Mouse (Mus musculus) naive thymus-derived CD4-positive, alpha-beta T cell, adult 5 months (primary cell): Measurements from ENCODE around the gene F8a. TPM values are rescaled to one million over a fixed set of nuclear protein-coding genes. Genes with fewer than 3 reads are reported as not detected.

Experiments
- polyA plus RNA-seq: library from polyadenylated mRNA; unstranded; fragments of 100-300 nt; shearing (Covaris generic); gene quantifications from one replicate; pipeline ENCODE4 v1.2.1, GENCODE M21; 2017

The F8a gene
- 21.3 TPM for polyA plus RNA-seq

GRCm38 (mm10) chrX:73227914-73228605, at the start of gene F8a:
TSS of gene F8a (plus strand) at chrX:73228291.

GRCm38 (mm10) chrX:73191934-73192333, 36.2 kb upstream of the F8a start, which contains the start of gene Xlr3b:
TSS of gene Xlr3b (plus strand) at chrX:73192207.

DNA sequence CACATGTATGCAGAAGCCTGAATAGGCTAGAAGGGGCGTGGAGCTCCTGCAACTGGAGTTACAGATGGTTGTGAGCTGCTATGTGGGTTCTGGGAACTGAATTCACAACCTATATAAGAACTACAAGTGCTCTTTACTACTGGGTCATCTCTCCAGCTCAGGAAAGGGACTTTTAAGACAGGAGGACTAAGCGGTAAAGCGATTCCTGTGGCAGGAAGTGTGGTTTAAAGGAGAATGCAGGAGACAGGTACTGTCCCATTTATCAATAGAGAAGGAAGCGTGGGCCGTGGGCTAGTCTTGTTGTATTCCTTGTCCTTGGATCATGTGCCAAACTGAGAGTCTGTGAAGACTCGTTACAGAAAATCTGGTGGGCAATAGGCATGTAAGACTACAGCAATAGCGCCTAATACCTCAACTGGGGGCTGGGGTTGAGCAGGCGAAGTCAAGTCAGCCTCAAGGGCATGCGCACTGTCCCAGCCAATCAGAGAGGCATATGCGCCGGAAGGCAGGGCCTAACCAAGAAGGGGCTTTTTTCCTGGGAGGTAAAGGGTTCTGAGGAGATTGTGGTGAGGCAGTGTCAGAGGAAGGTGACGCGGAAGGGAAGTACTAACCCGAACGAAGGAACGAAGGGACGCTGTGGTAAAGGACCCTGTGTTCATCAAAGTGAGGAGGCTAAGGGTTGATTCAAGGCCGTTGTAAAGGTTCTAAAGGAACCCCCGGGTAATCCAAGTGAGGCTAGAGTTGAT, 14.1 kb upstream of the F8a start, which contains the start of gene Xlr4b:
Xlr4b (plus strand) TSS at position 515 of the 746 bp plus-strand sequence.

GRCm38 (mm10) chrX:73242821-73243325, 14.8 kb downstream of the F8a start, which contains the start of gene Xlr4c:
TSS of gene Xlr4c (minus strand) at chrX:73243130.

GRCm38 (mm10) chrX:73265270-73265669, 37.2 kb downstream of the F8a start, which contains the start of gene Xlr3c:
TSS of gene Xlr3c (minus strand) at chrX:73265390.

Other genes with a start within 250 kb of the F8a start
- gene Zfp185, start 241.0 kb upstream of the F8a start, polyA plus RNA-seq: 0.53 TPM
- gene Pnma5, start 191.2 kb upstream of the F8a start, polyA plus RNA-seq: not detected
- not detected for gene Pnma3, start 163.5 kb upstream of the F8a start, polyA plus RNA-seq
- gene Xlr4a, start 145.8 kb upstream of the F8a start, polyA plus RNA-seq: 57.4 TPM
- gene Xlr3a, start 131.2 kb upstream of the F8a start, polyA plus RNA-seq: 1.7 TPM
- gene Gm14685, start 111.2 kb upstream of the F8a start, polyA plus RNA-seq: 0.17 TPM
- gene Xlr5b, start 79.5 kb upstream of the F8a start, polyA plus RNA-seq: not detected
- gene DXBay18, start 78.8 kb upstream of the F8a start, polyA plus RNA-seq: not detected
- not detected for gene Spin2d, start 51.3 kb upstream of the F8a start, polyA plus RNA-seq
- gene Xlr3b, start 36.1 kb upstream of the F8a start, polyA plus RNA-seq: 29.1 TPM
- 116 TPM for gene Xlr4b, start 14.0 kb upstream of the F8a start, polyA plus RNA-seq
- 66.4 TPM for gene Xlr4c, start 14.8 kb downstream of the F8a start, polyA plus RNA-seq
- not detected for gene Xlr3c, start 37.1 kb downstream of the F8a start, polyA plus RNA-seq
- not detected for gene Xlr5a, start 64.7 kb downstream of the F8a start, polyA plus RNA-seq
- gene Xlr5c, start 64.7 kb downstream of the F8a start, polyA plus RNA-seq: not detected
- gene Gm45015, start 108.5 kb downstream of the F8a start, polyA plus RNA-seq: not detected
- gene Zfp275, start 114.3 kb downstream of the F8a start, polyA plus RNA-seq: 10.5 TPM
- not detected for gene Gm18336, start 170.4 kb downstream of the F8a start, polyA plus RNA-seq
- gene Zfp92, start 182.8 kb downstream of the F8a start, polyA plus RNA-seq: not detected
- gene Trex2, start 207.1 kb downstream of the F8a start, polyA plus RNA-seq: not detected
- gene Haus7, start 230.8 kb downstream of the F8a start, polyA plus RNA-seq: 31.1 TPM